Mouse (Mus musculus): ENCODE measurements around the gene Ednrb. TPM values are rescaled to one million over a fixed set of nuclear protein-coding genes. Genes with fewer than 3 reads are reported as not detected.

The Ednrb gene
- total RNA-seq (2023), result under 1 TPM; 0.53 to 0.92 TPM

DNA sequence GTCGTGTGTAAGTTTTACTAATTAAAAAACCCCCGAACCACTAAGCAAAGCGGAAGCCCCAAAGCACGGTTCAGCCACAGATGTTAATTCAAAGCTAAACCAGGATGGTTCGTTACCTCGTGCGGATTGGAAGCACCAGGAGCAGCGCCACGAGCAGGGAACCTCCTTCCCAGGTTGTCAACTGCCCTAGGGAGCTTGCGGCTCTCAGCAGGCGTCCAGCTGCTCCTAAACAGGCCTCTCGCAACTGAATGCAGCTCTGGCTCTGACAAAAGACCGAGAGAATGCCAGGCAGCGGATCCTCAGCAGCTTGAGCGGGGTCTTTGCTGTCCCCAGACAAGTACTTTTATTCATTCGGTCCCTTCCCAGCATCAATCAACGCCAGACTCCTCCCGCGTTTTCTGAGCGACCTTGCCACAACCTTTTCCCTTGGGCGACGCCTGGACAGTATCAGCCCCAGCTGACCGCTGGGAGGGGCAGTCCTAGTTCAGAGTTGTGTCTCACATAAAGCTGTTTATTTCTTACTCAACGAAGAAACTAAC is at the start of gene Ednrb:
TSS of gene Ednrb (minus strand) at position 392 of the 539 bp plus-strand sequence.

Other genes starting within 250 kb of the Ednrb start
- gene Slain1, start 194.2 kb downstream of the Ednrb start, total RNA-seq (2023), result 1 to 10 TPM; 2.8 to 4.3 TPM